ENCODE assay signal across 9 mouse cellular contexts in genomic region chr8:70469295-70469916, GRCm38 (mm10). TPM values are rescaled to one million over a fixed set of nuclear protein-coding genes. Genes with fewer than 3 reads are reported as not detected.
A peak's percentile ranks its signal among the peaks of the same experiment; 100 is the strongest.
DNase-seq lines count a peak whose midpoint lies in the region; ATAC-seq lines count a peak whose summit lies in the region.
"Had no signal": no experiment of that assay in that cellular context is flagged by ENCODE, and none has a peak within 500 bp of the region (broad histone marks: within the 10 kb centered on the region; RNA-seq: fewer than 3 reads in every experiment).

No protein-coding gene starts in this region.

- DNase-seq in heart, adult 18-20 months: no peak
- DNase-seq in Muller cell, postnatal 12 days (ENCODE audit: inconsistent ontology term): peak; percentile 56
- no peak for DNase-seq in hindbrain, embryonic 10.5 days (ENCODE audit: low spot score)
- DNase-seq in thymus, postnatal 14 days: no peak
- no peak for DNase-seq in urinary bladder, postnatal 36 days (ENCODE audit: low spot score in 2 of 2)
- DNase-seq in ovary, postnatal 10 days (ENCODE audit: low spot score): no peak
- DNase-seq: gastrocnemius, postnatal 10 days had no signal

- peak overlapping the region; percentile 50 for H3K9ac ChIP-seq in heart, embryonic 12.5 days

- no peak overlapping the region for H3K4me3 ChIP-seq in heart, embryonic 12.5 days
- H3K4me3 ChIP-seq in hindbrain, embryonic 10.5 days: no peak overlapping the region

- H3K9me3 ChIP-seq in heart, embryonic 12.5 days (replicated peaks): no peaks in the 10 kb centered on the region
- no peaks in the 10 kb centered on the region for H3K9me3 ChIP-seq in hindbrain, embryonic 10.5 days

- WGBS in heart, embryonic 12.5 days: 24% methylated on average over 10 of the region's 10 CpGs
- WGBS in hindbrain, embryonic 10.5 days: 64% methylated on average over 10 of the region's 10 CpGs

- peaks cover 51% of the 10 kb centered on the region for H3K4me1 ChIP-seq in heart, embryonic 12.5 days (replicated peaks)
- H3K4me1 ChIP-seq in hindbrain, embryonic 10.5 days (replicated peaks): peaks cover 41% of the 10 kb centered on the region

- peak overlapping the region; percentile 67 for H3K27ac ChIP-seq in heart, embryonic 12.5 days (ENCODE audit: poor library complexity, severe bottlenecking)
- peak overlapping the region; percentile 60 for H3K27ac ChIP-seq in hindbrain, embryonic 10.5 days

- peaks cover 8% of the 10 kb centered on the region; the same call in 1 of the 2 replicates for H3K36me3 ChIP-seq in heart, embryonic 12.5 days
- H3K36me3 ChIP-seq in hindbrain, embryonic 10.5 days: peaks cover 19% of the 10 kb centered on the region; the same call in 1 of the 2 replicates

- no peaks in the 10 kb centered on the region for H3K27me3 ChIP-seq in heart, embryonic 12.5 days (replicated peaks)
- no peaks in the 10 kb centered on the region for H3K27me3 ChIP-seq in hindbrain, embryonic 10.5 days (ENCODE audit: insufficient read depth, poor library complexity, severe bottlenecking)

- peak overlapping the region; percentile 44 for H3K4me2 ChIP-seq in heart, embryonic 12.5 days

- peak; percentile 51 for ATAC-seq in heart, embryonic 12.5 days (ENCODE audit: insufficient number of reproducible peaks, low FRiP score)
- ATAC-seq in megakaryocyte progenitor cell, adult 5-6 weeks (replicated peaks; ENCODE audit: poor library complexity): peak; percentile 17

RNA-seq across cellular contexts. Expression of gene Klhl26, which starts 7.4 kb away (rescaled TPM):
- polyA plus RNA-seq in heart, embryonic 12.5 days (2016; fragmentation: Nextera tagmentation; extraction: Ambion mirVana): 12.6 and 14.0 TPM in 2 replicates
- 1 to 10 TPM; 8.4 to 9.7 TPM for total RNA-seq in heart, adult 18-20 months (2021)
- polyA plus RNA-seq in hindbrain, embryonic 10.5 days (2016; fragmentation: Nextera tagmentation; extraction: Ambion mirVana): 18.5 and 19.1 TPM in 2 replicates
- total RNA-seq in megakaryocyte progenitor cell, adult 5-6 weeks (2015): 4.7 and 5.1 TPM in 2 replicates
- total RNA-seq in megakaryocyte progenitor cell, adult 5-6 weeks (2017): 3.5 and 3.6 TPM in 2 replicates

RNA-seq across cellular contexts. Expression of gene Tmem59l, which starts 17.8 kb away (rescaled TPM):
- polyA plus RNA-seq in heart, embryonic 12.5 days (2016; fragmentation: Nextera tagmentation; extraction: Ambion mirVana): 0.22 and 0.33 TPM in 2 replicates
- total RNA-seq in heart, adult 18-20 months (2021): not detected
- polyA plus RNA-seq in hindbrain, embryonic 10.5 days (2016; fragmentation: Nextera tagmentation; extraction: Ambion mirVana): 11.1 and 11.5 TPM in 2 replicates
- total RNA-seq in megakaryocyte progenitor cell, adult 5-6 weeks (2015): not detected in 2 replicates
- total RNA-seq in megakaryocyte progenitor cell, adult 5-6 weeks (2017): not detected in 2 replicates

RNA-seq across cellular contexts. Expression of gene Crlf1, which starts 23.6 kb away (rescaled TPM):
- 1.00 and 1.8 TPM in 2 replicates for polyA plus RNA-seq in heart, embryonic 12.5 days (2016; fragmentation: Nextera tagmentation; extraction: Ambion mirVana)
- total RNA-seq in heart, adult 18-20 months (2021): under 1 TPM; 0.20 to 0.62 TPM
- polyA plus RNA-seq in hindbrain, embryonic 10.5 days (2016; fragmentation: Nextera tagmentation; extraction: Ambion mirVana): 4.5 and 10.3 TPM in 2 replicates
- not detected in 2 replicates for total RNA-seq in megakaryocyte progenitor cell, adult 5-6 weeks (2015)
- total RNA-seq in megakaryocyte progenitor cell, adult 5-6 weeks (2017): not detected in 2 replicates

RNA-seq across cellular contexts. Expression of gene Crtc1, which starts 30.0 kb away (rescaled TPM):
- 14.9 and 15.0 TPM in 2 replicates for polyA plus RNA-seq in heart, embryonic 12.5 days (2016; fragmentation: Nextera tagmentation; extraction: Ambion mirVana)
- total RNA-seq in heart, adult 18-20 months (2021): 1 to 10 TPM; 7.8 to 9.0 TPM
- 14.8 and 16.7 TPM in 2 replicates for polyA plus RNA-seq in hindbrain, embryonic 10.5 days (2016; fragmentation: Nextera tagmentation; extraction: Ambion mirVana)
- 7.8 and 9.3 TPM in 2 replicates for total RNA-seq in megakaryocyte progenitor cell, adult 5-6 weeks (2015)
- 2.7 and 6.6 TPM in 2 replicates for total RNA-seq in megakaryocyte progenitor cell, adult 5-6 weeks (2017)

RNA-seq across cellular contexts. Expression of gene Rex1bd, which starts 37.1 kb away (rescaled TPM):
- 115 TPM in 2 replicates for polyA plus RNA-seq in heart, embryonic 12.5 days (2016; fragmentation: Nextera tagmentation; extraction: Ambion mirVana)
- 100 to 1,000 TPM; 113 to 128 TPM for total RNA-seq in heart, adult 18-20 months (2021)
- 131 and 148 TPM in 2 replicates for polyA plus RNA-seq in hindbrain, embryonic 10.5 days (2016; fragmentation: Nextera tagmentation; extraction: Ambion mirVana)
- total RNA-seq in megakaryocyte progenitor cell, adult 5-6 weeks (2015): 40.6 and 41.3 TPM in 2 replicates
- 42.1 and 50.4 TPM in 2 replicates for total RNA-seq in megakaryocyte progenitor cell, adult 5-6 weeks (2017)
